Mouse (Mus musculus) cerebellum, adult 8-10 months (tissue): ENCODE data around the gene Jmy.
"Not testable (repeated sequence)": the region's sequence is repeated elsewhere in the genome, so short reads cannot be mapped to it uniquely, and the experiment has no call there.

Experiments used
- DNase-seq: peaks from one replicate; pipeline ENCODE4 v3.0.0; 2022

Gene Jmy

DNA sequence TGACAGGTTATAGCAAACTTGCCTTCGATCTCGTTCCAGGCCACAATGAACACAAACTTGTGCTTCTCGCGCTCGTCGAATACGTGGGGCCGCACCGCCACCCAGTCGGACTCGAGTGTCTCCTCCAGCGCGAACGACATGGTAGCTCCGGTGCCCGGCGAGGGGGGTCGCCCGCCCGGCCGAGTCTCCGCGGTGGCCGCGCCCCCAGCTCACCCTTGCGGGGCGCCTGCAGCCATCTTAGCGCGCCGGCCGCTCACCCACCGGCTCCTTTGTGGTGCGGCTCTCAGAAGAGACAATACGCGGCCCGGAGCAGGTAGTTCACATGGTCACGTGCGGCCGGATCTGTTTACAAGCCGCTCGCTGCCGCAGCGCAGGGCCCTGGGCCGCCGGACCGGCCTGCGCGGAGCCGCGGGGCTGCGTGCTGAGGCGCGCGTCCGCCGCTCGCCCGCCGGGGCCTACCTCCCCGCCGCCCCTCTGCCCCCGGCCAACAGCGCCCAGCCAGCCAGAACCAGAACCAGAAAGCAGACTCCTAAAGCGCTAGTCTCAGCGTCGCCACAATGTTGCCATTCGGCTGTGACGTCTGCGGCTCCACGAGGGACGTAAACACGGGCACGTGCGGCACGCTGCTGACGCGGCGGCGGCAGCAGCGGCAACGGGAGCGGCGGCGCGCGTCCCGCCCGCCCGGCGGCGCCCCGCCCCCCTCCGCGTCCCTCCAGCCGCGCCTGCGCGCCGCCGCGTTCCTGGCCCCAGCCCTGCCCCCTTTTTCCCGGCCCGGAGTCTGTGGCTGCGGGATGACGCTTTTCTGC, at the start of gene Jmy:
Gene Jmy (minus strand): TSS at position 642 of the 806 bp plus-strand sequence.
- peak; percentile 87 for DNase-seq

DNA sequence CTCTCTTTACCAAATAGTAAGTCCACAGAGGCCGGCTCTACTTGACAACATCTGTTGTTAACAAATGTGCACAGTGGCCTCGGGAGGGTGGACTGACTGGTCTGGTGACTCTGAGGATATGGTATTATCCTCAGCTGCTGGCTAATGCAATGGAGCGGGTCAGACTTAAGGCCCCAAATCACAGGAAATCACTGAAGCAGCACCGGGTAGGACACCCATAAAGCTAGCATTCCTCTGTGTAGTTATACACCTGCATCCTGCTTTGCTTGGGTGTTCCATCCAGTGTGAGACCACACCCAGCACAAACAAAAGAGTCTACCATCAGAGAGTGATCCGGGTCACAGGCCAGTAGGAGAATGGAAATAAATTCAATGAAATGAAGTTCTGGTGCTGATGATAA, 48.0 kb upstream of the Jmy start:
- DNase-seq = no peak

DNA sequence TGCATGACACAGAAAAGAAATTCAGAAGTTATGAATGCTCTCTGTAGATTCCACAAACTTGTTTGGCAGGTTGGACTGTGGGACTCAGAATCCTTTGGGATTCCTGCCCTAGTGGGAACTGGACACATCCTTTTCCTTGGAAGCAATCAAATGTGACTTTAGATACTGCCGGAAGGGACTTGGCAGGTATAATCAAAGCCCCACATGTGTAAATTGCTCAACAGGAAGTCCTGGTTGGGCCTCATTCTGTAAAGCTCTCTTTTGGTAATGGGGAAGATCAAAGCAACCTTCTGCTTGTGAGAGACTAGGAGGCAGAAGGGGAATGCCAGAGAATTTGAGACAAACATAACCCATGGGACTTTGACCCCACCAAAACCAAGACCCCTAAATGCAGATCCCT, 46.4 kb upstream of the Jmy start:
- DNase-seq = no peak

DNA sequence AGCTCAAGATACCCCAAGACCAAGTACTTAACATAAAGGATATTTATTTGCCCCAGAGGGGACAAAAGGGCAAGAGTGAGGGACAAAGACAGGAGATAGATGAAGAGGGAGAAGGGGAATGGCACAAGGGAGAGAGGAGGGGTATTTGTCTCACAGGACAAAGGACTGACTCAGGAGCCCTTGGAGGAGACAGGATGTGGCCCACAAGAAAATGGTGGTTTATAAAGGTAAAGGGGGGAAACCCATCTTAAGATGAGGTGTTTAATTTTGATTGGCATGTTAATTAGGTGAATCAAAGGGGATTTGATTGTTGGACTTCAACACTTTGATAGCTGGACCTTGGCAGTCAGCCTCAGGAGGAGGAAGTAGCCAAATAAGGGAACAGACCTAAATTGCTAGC, 44.7 kb upstream of the Jmy start:
- no peak for DNase-seq

DNA sequence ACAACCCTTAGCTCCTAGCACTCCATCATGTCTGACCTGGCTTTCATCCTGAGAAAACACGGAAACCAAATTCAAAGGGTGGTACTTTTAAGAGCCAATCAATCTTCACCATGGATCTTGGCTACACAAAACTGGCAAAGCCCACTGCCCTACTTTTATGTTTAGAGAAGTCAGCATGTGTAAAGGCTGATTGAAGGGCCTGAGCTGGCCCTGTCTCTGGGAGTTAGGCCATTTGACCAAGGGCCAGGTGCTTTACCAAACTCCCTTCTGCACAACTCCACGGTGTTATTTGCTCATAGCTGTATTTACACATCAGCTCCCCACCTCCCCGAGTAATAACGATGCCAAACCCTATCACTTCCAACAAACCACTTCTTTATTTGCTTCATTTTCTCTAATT, 39.7 kb upstream of the Jmy start:
- no peak for DNase-seq

DNA sequence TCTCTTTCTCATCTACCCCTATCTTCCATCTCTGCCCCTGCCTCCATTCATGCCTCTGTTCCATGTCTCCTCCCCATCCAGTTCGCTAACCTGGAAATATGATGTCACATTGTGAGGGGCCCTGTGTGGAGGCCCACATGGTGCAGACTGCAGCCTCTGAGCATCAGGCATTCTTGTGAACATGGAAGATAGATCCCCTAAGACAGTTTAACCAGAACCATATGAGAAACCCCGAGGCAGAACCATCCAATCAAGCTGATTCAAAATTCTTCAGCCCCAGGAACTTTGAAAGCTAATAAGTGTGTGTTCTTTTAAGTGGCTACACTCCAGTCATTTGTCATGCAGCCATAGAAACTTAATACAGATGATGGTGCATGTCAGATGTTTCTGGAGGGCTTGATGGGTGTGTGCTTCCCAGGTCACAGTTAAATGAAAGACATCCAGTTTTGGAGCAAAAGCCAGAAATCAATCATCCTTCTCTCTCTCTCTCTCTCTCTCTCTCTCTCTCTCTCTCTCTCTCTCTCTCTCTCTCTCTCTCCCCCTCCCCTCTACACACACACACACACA, 19.2 kb upstream of the Jmy start:
- no peak for DNase-seq

DNA sequence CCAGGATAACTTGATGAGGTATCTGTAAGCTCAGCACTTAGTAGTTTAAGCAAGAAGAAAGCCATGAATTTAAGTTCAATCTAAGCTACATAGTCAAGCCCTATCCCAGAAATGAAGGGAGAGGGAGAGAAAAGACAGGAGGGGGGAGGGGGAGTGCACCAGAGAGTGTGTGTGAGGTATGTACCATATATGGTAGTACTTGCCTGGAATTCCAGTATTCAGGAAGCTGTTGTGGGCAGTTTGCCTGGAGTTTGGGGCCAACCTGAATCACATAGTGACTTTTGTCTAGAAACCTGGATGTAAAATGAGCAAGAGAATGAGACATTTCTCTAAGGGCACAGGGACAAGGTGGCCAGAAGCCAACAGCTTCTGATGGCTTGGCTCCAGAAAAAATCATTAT, 17.6 kb upstream of the Jmy start:
- no peak for DNase-seq

DNA sequence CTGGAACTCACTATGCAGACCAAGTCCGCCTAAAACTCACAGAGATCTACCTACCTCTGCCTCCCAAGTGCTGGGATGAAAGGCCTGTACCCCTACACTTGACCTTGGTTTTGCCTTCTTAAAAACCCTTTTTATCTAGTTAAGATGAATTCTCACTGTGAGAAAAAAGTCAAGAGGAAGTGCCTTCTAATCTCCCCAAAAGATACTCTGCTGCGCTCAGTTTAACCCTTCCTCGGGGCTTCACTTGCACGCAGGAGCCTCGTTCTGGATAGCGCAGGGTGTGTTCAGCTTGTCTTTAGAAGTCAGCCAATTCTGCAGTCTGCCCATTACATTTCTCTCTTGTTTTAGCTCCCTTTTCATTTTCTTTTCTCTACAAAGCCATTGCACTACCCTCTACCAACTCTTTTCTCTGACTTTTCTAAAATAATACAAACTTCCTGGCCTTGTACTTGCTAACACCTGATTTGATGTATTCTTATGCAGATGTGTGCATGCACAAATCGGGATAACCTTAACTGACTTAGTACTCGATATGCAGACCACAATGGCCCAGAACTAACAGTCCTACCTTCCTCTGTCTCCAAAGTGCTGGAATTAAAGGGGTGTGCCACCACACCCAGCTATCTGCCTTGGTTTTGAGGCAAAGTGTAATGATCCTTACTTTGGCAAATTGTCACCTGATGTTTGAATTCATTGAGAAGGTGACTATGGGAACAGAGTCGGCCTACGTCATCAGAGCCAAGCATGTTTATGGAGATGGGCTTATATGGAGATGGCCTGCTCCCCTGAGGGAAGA, 14.6 kb upstream of the Jmy start:
- DNase-seq = no peak

DNA sequence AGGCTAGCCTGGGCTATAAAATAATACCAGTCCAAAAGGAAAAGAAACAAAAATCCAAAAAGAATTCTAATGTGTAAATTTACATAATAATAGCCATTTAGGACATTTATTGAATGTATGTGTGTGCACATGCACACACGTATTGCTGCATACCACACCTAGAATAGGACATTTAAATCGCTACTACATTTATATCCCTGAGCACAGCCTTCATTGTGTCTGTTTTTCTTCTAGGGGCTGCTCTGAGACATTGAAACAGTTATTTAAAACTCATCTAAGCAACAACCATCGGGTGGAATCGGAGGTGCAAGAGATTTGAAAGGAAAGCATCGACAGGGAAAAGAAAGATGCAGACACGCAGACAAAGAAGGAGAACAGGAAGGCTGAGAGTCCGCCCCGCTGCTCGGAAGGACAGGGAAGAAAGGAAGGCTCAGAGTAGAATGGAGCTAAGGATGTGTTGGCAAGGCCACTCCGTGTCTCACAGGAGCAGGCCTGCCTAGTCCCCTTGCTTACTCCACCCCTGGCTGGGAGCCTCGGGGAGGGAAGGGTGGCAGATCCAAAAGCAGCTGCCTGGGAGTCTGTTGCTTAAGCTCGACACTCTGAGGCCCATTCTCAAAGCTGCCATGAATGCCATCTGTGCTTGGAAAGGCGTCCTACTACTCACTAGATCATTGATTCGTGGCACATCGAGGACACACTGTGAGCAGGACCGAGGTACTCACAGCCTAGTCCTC, 11.0 kb upstream of the Jmy start:
- DNase-seq = no peak

DNA sequence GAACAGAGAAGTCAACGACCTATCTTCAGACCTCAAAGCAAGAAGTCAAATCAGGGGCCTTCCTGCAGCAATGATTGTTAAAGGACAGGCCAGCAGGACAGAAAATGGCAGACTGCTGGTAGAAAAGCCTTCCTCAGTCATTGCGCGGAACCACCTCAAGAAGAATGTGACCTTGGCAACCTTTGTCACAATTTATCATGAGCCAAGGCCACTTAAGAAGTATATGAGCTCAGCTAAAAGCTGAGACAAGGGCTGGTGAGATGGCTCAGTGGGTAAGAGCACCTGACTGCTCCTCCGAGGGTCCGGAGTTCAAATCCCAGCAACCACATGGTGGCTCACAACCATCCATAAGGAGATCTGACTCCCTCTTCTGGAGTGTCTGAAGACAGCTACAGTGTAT, 7.3 kb upstream of the Jmy start:
- DNase-seq = not testable (repeated sequence)

DNA sequence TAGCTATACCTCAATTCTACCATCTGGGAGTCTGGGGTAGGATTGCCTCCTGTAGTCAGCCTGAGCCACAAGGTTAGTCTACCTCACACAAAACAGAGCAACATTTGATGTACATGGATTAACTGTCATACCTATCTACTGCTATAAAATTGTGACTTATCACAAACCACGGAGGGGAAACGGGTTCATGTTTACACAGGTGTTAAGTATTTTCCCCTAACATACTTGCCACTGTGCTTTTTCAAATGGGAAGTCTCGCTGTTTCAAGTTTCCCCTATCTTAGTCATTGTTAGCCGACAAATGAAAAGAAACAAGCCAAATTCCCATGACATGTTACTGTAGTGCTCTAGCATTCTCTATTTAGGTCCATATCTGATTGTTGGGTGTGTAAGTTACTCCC, 2.1 kb upstream of the Jmy start:
- no peak for DNase-seq

DNA sequence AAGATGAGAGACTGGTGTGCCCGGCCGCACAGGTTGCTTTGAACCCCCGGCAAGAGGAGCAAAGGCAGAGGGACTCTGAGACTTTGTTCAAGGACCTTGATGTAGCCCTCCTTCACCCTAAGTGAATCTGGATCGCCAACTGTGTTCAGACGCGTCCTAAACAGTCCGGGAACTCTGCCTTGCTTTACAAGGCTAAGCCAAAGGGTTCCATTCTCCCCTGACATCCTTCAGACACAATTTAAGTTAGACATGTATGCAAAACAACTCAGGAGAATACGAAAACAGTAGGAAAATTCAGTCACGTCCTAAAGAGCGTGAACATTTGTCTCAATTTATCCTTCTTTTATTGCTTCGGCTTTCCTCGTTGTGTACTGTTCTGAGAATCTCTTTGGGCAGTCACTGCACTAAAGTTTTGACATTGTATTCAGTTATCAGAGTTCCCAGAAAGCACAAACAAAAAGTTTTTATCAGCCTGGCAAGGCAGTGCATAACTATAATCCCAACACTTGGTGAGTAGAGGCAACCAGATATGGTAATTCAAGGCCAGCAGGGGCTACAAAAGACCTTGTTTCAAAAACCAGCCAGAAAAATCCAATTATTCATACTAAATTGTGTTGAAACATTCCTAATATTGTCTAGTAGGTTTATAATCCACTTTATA, 495 bp upstream of the Jmy start:
- no peak for DNase-seq

DNA sequence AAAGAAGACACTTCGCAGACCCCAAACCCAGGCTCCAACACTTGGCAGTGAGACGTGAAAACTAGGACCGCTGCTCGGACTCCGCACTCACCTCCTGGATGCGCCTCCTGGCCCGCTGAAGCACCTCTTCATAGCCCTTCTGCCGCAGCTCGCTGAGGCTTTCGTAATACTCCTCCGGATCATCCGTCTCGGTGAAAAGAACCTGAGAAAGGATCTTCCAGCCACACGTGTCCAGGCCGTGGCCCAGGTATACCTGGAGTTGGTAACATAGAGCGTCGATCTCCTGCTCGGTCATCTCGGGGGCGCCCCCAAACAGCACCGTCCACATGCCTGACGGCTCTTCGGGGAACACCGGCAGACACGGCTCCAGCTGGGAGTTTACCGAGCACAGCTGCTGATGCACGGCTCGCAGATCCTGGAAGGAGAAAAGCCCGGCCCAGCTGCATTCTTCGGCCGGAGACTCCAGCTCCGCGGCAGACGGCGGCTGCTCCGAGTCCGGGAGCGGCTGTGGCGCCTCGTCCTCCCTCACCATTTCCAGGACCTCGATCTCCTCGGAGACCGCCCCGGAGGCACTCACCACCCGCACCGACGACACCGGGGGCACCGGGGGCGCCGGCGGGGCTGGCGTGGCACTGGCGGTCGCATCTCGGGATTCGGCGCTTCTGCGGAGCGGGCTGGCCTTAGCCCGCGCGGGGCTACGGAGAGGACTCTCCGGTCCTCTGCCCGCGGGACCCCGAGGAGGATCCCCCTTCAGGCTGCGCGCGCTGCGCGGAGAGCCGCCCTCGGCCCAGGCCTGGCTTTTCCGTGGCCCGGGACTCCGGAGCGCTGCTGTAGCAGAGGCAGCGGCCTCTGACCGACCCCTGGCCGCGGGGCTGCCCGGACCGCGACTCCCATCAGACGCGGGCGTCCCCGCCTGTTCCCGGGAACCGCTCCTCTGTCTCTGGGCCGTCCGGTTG, 1.1 kb downstream of the Jmy start:
- peak; percentile 24 for DNase-seq

DNA sequence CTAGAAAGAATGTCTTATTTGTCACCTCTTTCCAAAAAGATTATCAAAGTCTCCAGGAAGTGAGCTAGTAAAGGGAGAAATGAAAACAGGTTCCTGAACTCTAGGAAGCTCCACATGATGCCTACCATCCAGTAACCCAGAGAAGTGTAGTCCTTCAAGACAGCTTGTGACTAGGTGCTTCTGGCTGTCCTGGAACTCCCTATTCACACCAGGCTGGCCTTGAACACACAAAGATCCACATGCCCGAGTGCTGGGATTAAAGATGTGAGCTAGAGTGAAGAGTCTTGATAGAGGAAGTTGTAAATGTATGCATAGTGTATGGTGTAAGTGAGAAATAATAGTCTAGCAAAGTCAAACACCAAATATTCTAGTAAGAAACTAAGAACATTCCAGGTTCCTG, 2.6 kb downstream of the Jmy start:
- DNase-seq = no peak

DNA sequence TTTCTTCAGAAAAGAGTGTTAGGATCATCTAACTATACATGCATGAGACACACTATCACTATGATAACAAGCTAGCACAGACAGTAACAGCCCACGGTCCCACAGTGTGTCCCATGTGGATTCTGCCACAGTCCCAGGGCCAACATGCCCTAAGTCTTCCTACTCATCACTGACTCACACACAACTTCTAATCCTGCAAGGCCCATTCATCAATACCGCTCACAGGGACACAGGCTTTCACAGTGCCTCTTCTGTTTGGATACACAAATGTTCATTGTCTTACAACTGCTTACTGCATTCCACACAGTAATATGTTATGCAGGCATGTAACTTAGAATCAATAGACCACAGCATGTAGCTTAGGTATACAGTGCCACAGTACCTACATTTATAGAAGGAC, 11.1 kb downstream of the Jmy start:
- no peak for DNase-seq

DNA sequence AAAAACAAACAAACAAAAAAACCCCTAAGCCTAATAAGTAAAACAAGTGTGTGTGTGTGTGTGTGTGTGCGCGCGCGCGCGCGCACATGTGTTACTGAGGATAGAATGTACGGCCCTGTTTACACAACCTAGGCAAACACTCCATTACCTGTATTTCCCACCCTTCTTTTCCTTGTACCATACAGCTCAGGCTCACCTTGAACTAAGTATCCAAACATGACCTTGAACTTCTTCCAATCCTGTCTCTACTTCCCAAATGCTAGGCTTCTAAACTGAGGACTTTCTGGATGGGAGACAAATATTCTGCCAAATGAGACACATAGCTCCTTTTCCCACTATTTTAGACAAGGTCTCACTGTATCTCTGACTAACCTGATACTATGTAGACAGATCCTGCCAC, 11.9 kb downstream of the Jmy start:
- DNase-seq = no peak

DNA sequence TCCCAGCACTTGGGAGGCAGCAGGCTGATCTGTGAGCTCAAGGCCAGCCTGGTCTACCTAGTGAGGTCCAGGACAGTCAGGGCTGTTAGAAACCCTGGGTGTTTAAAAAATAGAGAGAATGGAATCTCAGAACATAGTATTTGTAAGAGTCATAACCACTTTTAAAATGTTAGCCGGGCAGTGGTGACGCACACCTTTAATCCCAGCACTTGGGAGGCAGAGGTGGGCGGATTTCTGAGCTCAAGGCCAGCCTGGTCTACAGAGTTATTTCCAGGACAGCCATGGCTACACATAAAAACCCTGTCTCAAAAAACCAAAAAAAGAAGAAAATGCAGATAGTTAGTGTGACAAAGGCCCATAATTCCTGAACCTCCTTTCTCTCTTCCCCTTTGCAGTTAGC, 15.3 kb downstream of the Jmy start:
- no peak for DNase-seq

DNA sequence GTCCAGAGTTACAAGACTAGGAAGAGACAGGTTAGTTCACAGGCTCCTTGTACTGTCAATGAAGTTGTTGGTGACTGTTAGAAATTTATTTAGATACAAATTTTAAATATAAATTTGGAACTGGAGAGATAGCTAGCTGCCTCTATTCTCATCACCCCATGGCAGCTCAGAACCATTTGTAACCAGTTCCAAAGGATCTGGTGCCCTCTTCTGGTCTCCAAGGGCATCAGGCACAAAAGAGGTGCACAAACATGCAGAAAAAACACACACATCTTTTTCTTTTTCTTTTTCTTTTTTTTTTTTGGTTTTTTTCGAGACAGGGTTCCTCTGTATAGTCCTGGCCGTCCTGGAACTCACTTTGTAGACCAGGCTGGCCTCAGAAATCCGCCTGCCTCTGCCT, 18.5 kb downstream of the Jmy start:
- DNase-seq = no peak

DNA sequence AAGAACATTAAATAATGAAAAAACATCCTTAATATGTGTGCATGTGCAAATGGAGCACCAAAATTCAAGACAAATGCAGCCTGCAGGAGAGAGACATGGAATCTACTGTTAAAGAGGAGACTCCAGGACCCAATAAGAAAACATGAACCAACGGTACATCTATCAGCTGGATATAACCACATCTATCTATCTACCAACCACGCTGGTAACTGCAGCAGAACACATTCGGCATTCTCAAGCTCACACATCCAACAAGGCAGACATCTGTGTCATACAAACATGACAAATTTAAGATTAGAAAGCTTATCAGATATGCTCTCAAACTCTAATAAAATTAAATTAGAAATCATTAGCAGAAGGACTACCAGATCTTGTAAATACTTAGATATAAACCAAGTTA, 21.3 kb downstream of the Jmy start:
- DNase-seq = no peak

DNA sequence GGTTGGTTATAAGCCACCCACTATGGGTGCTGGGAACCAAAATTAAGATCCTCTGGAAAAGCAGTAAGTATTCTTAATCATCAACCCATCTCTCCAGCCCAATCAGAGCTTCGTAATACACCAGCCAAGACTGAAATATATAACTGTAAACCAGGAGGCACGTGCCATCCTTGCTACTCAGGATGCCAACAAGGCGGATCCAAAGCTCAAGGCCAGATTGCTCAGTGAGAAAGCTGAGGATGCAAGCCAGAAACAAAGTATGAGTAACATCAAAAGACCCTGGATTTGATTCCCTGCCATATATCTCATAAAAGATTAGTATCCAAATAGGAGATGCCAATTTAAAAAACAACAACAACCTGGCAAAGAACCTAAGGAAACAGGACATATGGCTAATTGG, 31.3 kb downstream of the Jmy start:
- no peak for DNase-seq

DNA sequence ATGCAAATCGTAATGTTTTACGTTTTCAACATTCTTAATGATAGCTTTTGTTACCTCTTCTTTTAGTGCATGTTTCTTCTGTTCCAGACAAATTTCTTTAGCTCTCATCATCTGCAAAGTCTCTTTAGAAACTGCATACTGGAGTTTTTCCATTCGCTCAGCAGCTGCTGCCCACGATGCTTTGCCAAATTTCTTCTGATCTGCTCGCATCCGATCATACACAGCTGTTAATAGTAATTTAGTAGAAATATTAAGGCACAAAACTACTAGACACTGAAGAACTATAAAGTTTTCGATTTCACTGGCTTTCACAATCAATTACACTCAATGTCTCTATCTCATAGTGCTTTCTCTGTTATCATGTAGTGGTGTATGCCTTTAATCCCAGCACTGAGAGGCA, 40.0 kb downstream of the Jmy start:
- no peak for DNase-seq

DNA sequence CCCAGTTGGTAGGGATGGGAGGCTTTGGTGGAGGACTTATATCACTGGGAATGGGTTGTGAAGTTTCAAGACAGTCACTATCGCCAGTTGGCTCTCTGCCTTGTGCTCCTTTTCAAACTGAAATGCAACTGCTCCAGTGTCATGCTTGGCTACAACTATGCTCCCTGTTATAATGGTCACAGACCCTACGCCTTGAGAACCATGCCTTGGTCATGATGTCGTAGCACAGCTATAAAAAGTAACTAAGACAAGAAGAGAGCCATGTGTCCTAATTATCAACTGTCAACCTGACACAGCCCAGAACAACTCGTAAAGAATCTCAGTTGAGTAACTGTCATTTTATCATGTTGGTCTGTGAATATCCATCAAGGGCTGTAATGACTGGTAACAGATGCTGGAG, 41.0 kb downstream of the Jmy start:
- DNase-seq = no peak
